Mouse (Mus musculus) layer of hippocampus, adult 8-10 months (tissue): ENCODE measurements around the gene Rexo4. TPM values are rescaled to one million over a fixed set of nuclear protein-coding genes. Genes with fewer than 3 reads are reported as not detected.

Experiments
- DNase-seq, 2 experiments: peaks; one replicate each; pipeline ENCODE4 v3.0.0; 2022; ENCODE audit warnings: low spot score in 2 of 2
- total RNA-seq, 4 experiments: library from RNA; stranded (reverse); gene quantifications; 2 replicates each; pipeline ENCODE4 v1.2.4; 2022

Gene Rexo4
- total RNA-seq, result 10 to 100 TPM; 55.6 to 67.6 (median 59.5) TPM

DNA sequence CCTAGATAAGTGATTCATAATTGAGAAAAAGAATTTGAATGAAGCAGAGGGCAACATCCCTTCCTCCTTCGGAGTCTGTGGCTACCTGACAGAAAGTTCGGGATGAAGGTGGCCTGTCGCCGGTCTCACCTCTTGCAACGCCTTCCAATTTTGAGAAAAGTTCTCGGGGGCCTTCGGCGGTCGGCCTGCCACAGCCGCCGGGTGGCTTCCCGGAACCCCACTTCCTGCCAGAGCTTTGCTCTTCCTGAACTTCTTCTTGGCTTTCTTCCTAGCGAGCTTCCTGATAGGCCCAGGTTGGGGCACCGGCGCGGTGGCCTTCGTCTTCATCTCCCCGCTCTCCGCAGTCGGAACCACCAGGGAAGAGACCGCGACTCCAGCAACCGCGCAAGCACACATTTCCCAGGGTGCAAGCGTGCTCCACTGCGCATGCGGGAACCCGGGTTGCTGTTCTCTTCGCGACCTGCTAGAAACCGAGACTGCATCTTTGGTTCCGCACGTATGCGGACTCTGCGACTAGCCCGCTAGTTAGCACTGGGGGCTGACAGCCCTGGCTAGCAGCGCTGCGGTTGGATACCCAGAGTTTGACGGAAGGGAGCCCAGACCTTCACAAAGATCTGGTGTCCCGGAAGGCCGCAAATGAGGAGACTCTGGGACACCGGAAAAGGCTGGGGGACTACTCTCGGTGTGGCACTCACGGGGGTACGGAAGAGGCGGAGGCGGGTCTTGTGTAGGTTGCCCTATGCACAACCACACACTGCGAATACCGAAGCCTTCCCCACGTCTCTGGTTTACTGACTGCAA is at the start of gene Rexo4:
Rexo4 (minus strand) TSS at position 464 of the 801 bp plus-strand sequence.
- DNase-seq, result peak; percentile 94 to 96

DNA sequence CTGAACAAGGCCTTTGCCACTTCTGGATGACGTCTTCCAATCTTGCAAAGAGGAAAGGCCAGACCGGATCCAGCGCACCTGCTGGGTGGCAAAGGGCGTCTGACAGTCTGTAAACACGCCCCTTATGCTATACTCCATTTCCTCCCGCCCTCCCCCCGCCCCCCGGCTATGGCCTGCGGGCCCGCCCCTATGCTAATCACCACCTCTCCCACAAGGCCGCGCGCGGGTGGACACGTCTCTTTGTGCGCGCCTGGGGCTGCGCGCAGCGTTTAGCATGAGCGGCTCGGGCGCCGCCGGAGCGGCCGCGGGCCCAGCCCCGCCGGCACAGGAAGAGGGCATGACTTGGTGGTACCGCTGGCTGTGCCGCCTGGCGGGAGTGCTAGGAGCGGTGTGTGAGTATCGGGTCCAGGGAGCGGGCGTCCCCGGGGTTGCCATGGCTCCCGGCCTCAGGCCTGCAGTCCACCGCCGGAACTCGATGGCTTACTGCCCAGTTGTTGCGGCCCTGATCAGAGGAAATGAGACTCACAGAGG is 45.6 kb upstream of the Rexo4 start, which contains the start of gene Cacfd1:
Cacfd1 (plus strand) TSS at position 213 of the 531 bp plus-strand sequence.
- peak; percentile 68 to 73 for DNase-seq

DNA sequence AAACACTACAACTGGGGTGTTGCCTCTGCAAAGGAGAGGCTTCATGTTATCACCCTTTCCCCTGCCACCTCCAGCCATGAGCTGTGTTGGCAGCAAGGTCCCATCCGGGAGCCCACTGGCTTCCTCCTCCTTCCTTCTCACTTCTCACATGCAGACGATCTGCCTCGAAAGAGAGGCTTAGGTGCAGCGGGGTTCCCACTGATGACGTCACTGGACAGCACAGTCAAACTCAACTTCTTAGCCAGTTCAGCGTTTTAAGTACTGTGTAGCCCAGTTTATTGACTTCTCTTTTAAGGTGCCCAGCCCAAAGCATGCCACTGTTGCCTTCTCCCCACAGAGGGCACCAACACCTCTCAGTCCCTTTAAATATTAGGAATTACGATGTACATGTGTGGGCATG is 43.5 kb upstream of the Rexo4 start:
- DNase-seq, result no peak

DNA sequence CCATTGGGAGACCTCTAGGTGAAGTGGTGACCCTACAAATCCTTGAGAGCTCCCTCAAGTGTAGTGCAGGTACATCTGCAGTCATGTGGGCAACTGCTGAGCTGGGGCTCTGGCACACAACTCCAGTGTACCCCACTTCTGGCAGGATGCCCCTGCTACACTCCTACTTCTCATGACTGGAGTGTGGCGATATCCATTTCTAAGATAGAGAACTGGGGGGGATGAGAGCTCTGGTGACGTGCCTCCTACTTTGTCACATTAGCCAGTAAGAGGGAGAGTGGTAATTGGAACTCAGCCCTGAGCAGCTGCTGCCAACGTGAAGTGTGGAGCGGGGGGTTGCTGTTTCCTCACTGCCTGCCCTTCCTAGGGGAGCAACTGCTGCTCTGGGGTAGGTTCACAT is 42.1 kb upstream of the Rexo4 start:
- peak; percentile 24 to 29 for DNase-seq

DNA sequence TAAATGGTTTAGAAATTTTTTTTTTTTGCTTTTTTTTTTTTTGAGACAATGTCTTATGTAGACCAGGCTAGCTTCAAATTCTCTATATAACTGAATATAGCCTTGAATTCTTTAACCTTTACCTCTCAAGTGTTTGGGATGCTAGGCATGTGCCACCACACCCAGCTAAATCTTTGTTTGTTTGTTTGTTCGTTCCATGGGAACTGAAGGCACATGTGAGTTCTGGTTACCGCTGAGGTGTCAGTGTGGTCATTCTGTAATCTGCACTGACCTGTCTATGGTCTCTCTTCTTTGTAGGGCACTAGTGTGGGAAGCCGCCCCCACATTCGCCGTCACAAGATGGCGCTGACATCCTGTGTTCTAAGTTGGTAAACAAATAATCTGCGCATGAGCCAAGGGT is 33.8 kb upstream of the Rexo4 start:
- DNase-seq, result no peak

DNA sequence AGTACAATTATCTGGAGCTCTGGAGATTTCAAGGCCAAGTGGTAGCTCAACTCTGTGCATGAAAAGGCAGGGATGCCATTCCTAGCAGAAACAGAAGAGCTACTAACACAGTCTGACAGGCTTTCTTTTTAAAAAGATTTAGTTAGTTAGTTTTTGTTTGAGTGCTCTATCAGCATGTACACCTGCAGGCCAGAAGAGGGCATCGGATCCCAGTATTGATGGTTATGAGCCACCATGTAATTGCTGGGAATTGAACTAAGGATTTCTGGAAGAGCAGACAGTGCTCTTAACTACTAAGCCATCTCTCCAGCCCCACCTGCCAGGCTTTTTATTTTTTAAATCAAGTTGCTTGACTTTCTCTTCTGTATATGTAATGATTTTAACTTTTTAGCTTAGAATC is 33.3 kb upstream of the Rexo4 start:
- DNase-seq, result no peak

DNA sequence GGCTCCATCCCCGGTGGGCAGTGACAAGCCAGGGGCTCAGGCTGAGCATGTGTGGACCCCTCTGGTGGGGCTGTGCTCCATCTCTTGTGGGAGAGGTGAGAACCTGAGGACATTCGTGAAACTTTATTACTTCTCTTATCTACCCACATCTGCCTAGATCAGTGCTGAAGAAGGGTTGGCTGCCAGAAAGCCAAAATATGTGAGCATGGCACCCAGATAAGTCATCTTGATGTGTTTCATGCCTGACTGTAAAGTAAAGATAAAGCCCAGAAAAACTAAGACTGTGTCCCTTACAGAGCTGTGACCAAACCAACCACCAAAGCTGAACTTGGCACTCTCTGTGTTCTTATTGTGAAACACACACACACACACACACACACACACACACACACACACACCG is 29.8 kb upstream of the Rexo4 start:
- DNase-seq, result no peak

DNA sequence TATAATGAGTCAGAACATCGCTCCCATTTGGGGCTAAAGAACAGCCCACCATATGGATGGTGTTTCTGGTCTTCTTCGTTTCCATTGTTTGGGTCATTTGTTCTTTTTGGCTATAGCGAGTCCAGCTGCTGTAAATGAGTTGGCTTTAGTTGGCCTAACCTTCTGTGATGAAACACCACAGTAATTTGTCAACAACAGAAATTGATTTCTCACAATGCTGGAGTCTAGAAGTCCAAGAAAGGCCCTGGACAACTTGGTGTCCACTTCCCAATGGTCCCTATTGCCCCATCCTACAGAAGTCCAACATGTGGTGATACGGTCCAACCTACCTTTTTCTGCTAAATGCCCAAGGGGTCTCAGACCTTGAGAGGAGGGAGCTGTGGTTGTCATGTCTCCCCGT is 20.5 kb upstream of the Rexo4 start:
- DNase-seq, result no peak

DNA sequence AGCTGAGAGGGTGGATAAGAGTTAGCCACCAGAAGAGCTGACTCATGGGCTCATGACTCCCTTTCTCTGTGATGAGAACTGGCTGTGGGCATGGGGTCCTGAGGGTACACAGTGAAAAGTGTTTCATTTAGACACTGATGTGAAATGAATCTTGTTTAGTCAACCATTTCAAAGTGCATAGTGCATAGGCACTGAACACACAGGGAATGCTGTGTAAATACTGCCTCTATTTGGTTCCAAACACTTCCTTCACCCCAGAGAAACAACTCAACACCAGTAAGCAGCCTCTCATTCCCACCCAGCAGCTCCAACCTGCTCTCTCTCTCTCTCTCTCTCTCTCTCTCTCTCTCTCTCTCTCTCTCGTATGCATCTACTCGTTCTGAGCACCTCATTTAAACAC is 20.0 kb upstream of the Rexo4 start:
- DNase-seq, result no peak

DNA sequence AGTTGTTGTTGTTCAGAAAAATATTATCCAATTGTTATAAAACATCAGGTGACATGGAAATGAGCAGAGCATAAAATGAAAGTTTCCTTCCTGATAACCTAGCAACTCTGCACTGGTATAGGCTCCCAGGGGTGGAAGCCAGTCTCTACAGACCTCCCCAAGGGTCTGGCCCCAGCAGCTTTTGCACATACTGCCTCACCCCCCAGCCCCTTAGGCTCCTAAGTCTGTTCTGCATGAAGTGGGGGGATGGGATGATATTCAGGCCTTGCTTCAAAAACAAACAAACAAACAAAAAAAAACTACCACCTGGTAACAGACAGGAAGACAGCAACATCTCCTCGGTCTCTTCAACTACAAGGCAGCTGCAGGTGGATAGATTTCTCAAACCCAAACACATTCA is 16.2 kb upstream of the Rexo4 start:
- no peak for DNase-seq

DNA sequence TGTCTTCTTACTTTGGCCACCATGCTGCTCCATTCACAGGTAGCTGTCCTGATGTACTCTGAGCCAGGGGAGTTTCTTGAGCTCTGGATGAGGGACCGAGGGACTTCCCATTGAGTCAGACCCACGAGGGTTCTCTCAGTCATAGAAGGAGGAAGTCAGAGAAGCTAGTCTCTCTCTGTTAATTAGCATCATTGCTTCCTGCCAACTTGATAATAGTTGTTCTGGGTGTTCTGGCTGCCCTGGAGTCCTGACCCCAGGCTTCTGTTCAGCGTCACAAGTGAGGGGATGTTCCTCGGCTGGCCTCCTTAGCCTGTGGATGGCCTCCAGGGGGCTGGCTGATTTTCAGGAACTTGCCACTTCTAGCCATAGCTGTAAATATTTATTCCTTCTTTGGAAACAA is 9.8 kb upstream of the Rexo4 start:
- DNase-seq, result no peak

DNA sequence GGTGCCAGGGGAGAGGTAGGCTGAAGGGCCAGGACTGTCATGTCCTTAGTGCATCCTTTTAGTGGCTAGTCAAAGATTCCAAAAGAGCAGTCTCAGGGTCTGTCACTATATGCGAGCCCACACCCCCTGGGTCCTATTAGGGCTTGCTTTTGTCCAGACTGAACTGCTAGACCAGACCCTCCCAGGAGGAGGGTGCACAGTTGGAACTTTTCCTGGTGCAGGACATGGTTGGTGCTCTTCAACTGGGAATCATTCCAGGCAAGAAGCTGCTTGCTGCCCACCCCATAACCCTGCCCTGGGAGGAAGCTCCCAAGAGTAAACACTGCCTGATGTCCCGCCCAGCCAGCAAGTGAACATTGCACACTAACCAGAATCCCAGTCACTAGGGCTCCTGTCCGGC is 8.9 kb upstream of the Rexo4 start, which contains the start of gene Adamts13:
Adamts13 (plus strand) TSS at position 301 of the 400 bp plus-strand sequence.
- no peak for DNase-seq

DNA sequence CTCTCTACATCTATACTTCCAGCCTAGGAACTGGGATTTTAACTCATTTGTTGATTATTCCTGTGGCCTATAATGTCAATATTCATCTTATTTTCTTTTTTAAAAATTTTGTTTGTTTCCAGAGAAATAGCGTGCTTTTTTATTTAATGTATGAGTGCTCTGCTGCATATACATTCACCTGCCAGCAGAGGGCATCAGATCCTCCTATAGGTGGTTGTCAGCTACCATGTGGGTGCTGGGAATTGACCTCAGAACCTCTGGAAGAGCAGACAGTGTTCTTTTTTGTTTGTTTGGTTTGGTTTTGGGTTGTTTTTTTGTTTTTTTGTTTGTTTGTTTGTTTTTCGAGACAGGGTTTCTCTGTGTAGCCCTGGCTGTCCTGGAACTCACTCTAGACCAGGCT is 3.1 kb upstream of the Rexo4 start:
- DNase-seq, result no peak

DNA sequence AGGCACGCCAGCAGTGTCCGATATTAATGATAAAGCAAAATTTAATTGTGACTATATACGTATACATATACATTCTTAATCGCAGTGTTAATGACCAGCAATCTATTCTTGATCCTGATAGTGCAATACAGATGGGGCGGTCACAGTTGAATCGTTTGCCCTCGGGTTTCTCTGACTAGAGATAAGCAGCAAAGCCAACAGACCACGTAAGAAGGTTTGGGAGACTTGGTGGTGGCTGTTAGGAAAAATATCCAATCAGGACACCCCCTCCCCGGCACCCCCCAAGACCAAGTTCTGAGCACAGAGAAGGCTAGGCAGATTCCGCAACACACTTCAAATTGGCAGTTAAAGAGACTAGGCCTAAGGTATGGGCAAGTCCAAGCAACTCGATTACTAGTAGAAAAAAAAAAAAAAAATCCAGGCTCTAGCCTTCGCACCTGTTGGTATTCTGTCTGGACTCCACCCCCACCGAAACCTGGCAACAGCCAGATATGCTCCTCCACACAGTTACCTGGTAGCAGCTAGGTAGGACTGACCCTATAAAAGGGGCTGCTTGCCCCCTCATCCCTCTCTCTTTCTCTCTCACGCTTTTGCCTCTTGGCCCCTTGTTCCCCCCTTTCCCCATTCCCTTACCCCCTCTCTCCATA is 661 bp upstream of the Rexo4 start:
- no peak for DNase-seq

DNA sequence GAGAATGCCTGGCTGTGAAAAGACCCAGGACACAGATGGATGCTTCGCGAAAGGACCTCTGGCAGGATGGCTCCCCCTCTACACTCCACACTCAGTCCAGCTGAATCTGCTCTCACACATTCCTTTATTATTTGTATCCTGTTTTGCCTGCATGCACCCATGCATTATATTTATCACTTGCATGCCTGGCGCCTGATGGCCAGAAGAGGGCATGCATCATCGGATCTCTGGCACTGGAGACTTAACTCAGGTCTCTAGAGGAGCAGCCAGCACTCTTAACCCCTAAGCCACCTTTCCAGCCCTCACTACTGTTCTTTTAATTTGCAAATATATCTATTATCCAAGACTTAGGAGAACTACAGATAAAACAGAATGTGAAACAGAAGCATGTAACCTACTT is 3.4 kb downstream of the Rexo4 start:
- no peak for DNase-seq

DNA sequence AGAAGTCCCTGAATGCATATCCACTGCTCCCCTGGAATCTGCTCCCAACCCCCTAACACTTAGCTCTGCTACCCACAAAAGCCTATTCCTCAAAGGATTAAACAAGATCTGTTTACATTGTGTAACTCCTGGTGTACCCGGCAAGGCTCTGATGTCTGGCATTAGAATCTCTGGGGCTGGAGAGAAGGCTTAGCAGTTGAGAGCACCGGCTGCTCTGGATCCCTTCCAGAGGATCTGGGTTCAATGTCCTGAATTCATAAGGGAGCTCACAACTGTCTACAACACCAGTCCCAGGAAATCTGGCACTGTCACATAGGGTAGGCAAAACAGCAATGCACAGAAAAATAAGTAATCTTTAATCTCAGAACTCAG is 6.7 kb downstream of the Rexo4 start:
- no peak for DNase-seq

DNA sequence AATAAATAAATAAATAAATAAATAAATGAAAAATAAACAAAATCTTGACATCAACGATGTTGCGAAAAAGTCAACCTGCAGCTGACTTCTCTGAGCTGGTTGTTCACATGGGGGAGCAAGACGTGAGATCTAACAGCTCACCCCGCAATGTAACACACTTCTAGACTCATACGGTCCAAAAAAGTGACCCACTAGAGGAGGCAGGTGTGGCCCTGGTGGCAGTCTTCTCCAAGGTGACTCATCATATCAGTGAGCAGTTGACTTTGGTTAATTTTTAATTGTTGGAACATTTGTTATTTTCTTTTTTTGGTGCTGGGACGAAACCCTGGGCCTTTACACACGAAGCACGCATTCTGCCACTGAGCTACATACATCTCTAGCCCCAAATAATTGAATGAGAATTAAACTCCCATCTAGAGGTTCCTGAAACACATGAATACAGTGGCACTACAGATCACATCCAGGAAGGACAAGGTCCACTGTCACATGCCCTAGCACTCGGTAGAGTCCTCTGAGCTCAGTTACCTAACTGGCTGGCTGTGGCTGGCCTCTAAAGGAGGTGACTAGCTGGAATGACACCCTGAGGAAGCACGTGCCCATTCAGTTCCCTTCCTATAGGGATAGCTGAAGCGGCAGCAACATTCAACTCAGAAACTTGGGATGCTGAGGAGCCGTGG is 7.2 kb downstream of the Rexo4 start:
- DNase-seq, result no peak

DNA sequence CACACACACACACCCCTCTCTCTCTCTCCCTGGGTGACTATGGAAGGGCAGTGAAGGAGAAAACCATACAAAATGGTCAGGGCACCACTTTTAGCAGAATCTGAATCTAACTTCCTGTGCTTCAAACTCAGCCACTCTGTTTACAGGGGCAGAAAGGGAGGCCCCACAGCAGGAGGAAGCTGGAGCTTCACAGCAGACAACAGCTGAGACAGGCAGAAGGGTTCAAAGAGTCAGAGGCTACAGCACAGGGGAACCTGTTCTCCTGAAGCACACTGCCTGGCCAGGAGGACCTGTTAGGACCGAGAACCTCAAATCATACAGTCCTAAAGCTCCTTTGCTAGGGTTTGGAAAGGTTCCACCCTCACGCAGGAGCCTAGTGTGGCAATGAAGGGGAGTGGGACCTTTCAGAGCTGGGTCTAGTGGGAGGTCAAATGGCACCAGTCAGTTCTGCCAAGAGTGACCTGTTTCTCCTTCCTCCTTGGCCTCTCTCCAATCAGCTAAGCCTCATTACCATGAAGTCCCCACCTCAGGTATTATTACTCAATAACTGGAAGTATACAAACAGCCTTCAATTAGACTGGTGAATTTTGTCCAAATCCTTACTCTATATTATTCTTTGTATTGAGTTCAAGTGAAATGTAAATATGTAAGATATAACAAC is 9.3 kb downstream of the Rexo4 start:
- no peak for DNase-seq

DNA sequence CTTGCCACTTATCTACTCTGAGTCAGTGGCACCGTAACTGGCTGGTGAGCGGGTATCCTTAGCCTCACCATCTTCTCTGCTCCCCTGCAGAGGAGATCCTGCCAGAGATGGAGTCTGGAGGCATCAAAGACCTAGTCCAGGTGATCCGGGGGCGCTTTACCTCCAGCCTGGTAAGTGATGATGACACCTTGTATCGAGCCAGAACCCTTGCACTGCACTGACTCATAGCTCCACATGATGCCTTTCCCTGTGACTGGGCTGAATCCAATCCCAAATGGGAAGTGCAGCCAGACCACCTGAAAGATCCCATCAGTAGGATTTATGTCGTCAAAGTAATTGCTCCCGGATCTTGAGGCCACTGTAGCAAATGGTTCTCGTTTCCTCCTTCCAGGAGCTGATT is 11.3 kb downstream of the Rexo4 start:
- DNase-seq, result no peak

DNA sequence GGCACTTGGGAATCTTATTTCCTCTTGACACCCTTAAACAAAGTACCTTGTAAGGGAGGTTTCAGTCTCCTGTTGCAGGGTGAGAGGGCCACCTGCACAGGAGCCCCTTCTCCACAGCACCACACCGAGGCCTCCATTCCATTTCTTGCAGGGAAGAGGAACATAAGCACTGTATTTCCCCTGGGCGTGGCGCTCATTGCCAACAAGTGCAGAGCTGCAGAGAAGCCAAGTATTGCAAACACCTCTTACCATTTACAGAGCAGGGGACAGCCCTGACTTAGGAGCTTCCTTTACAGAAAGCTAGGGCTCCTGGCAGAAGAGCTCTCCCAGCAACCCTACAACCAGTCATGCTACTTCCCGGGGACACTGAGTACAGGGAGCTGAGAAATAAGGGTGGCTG is 12.0 kb downstream of the Rexo4 start:
- no peak for DNase-seq

DNA sequence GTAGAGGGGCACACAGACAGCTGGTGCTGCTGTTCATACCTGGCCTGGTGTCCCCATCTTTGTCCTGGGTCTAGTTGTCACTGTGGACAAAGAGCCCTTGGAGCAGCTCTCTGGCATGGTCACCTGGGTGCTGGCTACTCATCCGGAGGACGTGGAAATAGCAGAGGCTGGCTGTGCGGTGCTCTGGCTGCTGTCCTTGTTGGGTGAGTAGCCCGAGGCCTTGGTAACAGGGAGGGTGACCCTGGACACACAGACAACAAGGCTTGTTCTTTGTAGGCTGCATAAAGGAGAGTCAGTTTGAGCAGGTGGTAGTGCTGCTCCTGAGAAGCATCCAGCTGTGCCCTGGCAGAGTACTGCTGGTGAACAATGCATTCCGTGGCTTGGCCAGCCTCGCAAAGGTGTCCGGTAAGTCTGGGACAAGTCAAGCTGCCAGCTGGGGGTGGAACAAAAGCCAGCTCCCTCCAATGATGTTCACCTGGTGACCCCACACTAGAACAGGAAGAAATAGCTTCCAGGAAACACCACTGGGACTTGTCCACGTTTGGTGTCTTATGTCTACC is 12.8 kb downstream of the Rexo4 start:
- DNase-seq, result no peak
